Mouse (Mus musculus) brain, embryonic 14.5 days (tissue): Measurements from ENCODE around the gene Tacc2.

Experiments
- CTCF ChIP-seq: fragments of 200-500 bp; IDR thresholded peaks from 2 replicates; pipeline ENCODE4 v1.5.1; 2012; ENCODE audit warnings: inconsistent platforms, mild to moderate bottlenecking, moderate library complexity, borderline replicate concordance; ENCODE audit not compliant: insufficient read depth, insufficient read length; ENCODE audit errors: extremely low read depth
- POLR2A ChIP-seq: fragments of 200-500 bp; IDR thresholded peaks from 2 replicates; pipeline ENCODE4 v1.6.1; 2012; ENCODE audit warnings: mild to moderate bottlenecking, inconsistent platforms, borderline replicate concordance; ENCODE audit not compliant: poor library complexity, insufficient read depth, insufficient read length, severe bottlenecking; ENCODE audit errors: extremely low read depth

GRCm38 (mm10) chr7:130543181-130543580 lies 34.1 kb upstream of the Tacc2 start:
- TF ChIP-seq CTCF (no peak), POLR2A (no peak)
